Mouse (Mus musculus) inflammation-experienced regulatory T-cells, adult 16 weeks (primary cell): ENCODE results near the gene Cyp2d11. TPM values are rescaled to one million over a fixed set of nuclear protein-coding genes. Genes with fewer than 3 reads are reported as not detected.

Experiments used
- polyA plus RNA-seq: library from polyadenylated mRNA; unstranded; fragments of 100-300 nt; shearing (Covaris generic); gene quantifications from one replicate; pipeline ENCODE4 v1.2.1, GENCODE M21; 2017

Gene Cyp2d11
- polyA plus RNA-seq = not detected

GRCm38 (mm10) chr15:82393922-82394321 is at the start of gene Cyp2d11:
TSS of gene Cyp2d11 (minus strand) at chr15:82394022.

GRCm38 (mm10) chr15:82433137-82433536 is 39.3 kb upstream of the Cyp2d11 start, which contains the start of gene Cyp2d9:
TSS of gene Cyp2d9 (plus strand) at chr15:82433437.

GRCm38 (mm10) chr15:82406981-82407380 is 13.2 kb upstream of the Cyp2d11 start, which contains the start of gene Cyp2d10:
TSS of gene Cyp2d10 (minus strand) at chr15:82407195.

GRCm38 (mm10) chr15:82379871-82380713 is 13.7 kb downstream of the Cyp2d11 start, which contains the start of gene Cyp2d22:
TSS of gene Cyp2d22 (minus strand) at chr15:82380260.

GRCm38 (mm10) chr15:82354126-82354945 is 39.5 kb downstream of the Cyp2d11 start, which contains the start of gene Ndufa6:
TSS of gene Ndufa6 (minus strand) at chr15:82354322.

Other genes starting within 250 kb of the Cyp2d11 start
- 167 TPM for gene Srebf2, start 246.8 kb downstream of the Cyp2d11 start, polyA plus RNA-seq
- gene Shisa8, start 181.2 kb downstream of the Cyp2d11 start, polyA plus RNA-seq = not detected
- gene Tnfrsf13c, start 169.7 kb downstream of the Cyp2d11 start, polyA plus RNA-seq = 3.2 TPM
- 7.6 TPM for gene Cenpm, start 149.3 kb downstream of the Cyp2d11 start, polyA plus RNA-seq
- not detected for gene 1500009C09Rik, start 141.6 kb downstream of the Cyp2d11 start, polyA plus RNA-seq
- not detected for gene Sept3, start 119.1 kb downstream of the Cyp2d11 start, polyA plus RNA-seq
- not detected for gene Wbp2nl, start 95.1 kb downstream of the Cyp2d11 start, polyA plus RNA-seq
- 82.3 TPM for gene Naga, start 55.1 kb downstream of the Cyp2d11 start, polyA plus RNA-seq
- 4.5 TPM for gene Pheta2, start 55.1 kb downstream of the Cyp2d11 start, polyA plus RNA-seq
- 197 TPM for gene Smdt1, start 55.1 kb downstream of the Cyp2d11 start, polyA plus RNA-seq
- gene Ndufa6, start 39.7 kb downstream of the Cyp2d11 start, polyA plus RNA-seq = 327 TPM
- 9.4 TPM for gene Cyp2d22, start 13.8 kb downstream of the Cyp2d11 start, polyA plus RNA-seq
- not detected for gene Cyp2d10, start 13.2 kb upstream of the Cyp2d11 start, polyA plus RNA-seq
- not detected for gene Cyp2d9, start 39.4 kb upstream of the Cyp2d11 start, polyA plus RNA-seq
- not detected for gene Cyp2d12, start 161.1 kb upstream of the Cyp2d11 start, polyA plus RNA-seq
- not detected for gene Cyp2d34, start 226.9 kb upstream of the Cyp2d11 start, polyA plus RNA-seq